Mouse (Mus musculus) limb, embryonic 12.5 days (tissue): ENCODE measurements around the gene Ccdc107. TPM values are rescaled to one million over a fixed set of nuclear protein-coding genes. Genes with fewer than 3 reads are reported as not detected.

Experiments
- ATAC-seq: fragments of 200-750 bp; cut with Nextera tagmentation; 2 replicates; pipeline ENCODE4 v1.8.0; 2017; ENCODE audit warnings: low read depth, moderate TSS enrichment; ENCODE audit not compliant: insufficient number of reproducible peaks, insufficient read depth, low FRiP score, low TSS enrichment
- H3K27ac ChIP-seq: fragments of 300-500 bp; sonication (generic); 2 replicates; pipeline ENCODE4 v1.5.1; 2016; ENCODE audit warnings: mild to moderate bottlenecking, moderate library complexity
- H3K27me3 ChIP-seq: fragments of 300-500 bp; sonication (generic); 2 replicates; pipeline ENCODE4 v1.6.1; 2016; ENCODE audit warnings: mild to moderate bottlenecking, moderate library complexity
- H3K36me3 ChIP-seq: fragments of 300-500 bp; sonication (generic); 2 replicates; pipeline ENCODE4 v1.6.1; 2016; ENCODE audit warnings: mild to moderate bottlenecking, moderate library complexity
- H3K4me1 ChIP-seq: fragments of 300-500 bp; sonication (generic); replicated peaks from 2 replicates; pipeline ENCODE4 v1.6.1; 2016
- H3K4me2 ChIP-seq: fragments of 300-500 bp; sonication (generic); 2 replicates; pipeline ENCODE4 v1.6.1; 2016; ENCODE audit warnings: mild to moderate bottlenecking, moderate library complexity
- H3K4me3 ChIP-seq: fragments of 300-500 bp; sonication (generic); replicated peaks from 2 replicates; pipeline ENCODE4 v1.5.1; 2016; ENCODE audit warnings: mild to moderate bottlenecking
- H3K9ac ChIP-seq: fragments of 300-500 bp; sonication (generic); replicated peaks from 2 replicates; pipeline ENCODE4 v1.6.1; 2016; ENCODE audit warnings: mild to moderate bottlenecking, moderate library complexity
- H3K9me3 ChIP-seq: fragments of 300-500 bp; sonication (generic); 2 replicates; pipeline ENCODE4 v1.6.1; 2016; ENCODE audit warnings: mild to moderate bottlenecking, moderate library complexity
- WGBS: fragments of 180-500 bp; shearing (Covaris S2); methylation state at CpG from one replicate; pipeline ENCODE4 v1.1.7; 2016; 5-methylcytosine and 5-hydroxymethylcytosine counted together
- polyA plus RNA-seq: library from polyadenylated mRNA; unstranded; fragments of >200 nt; fragmentation: Nextera tagmentation; extraction: Ambion mirVana; gene quantifications from 2 replicates; pipeline ENCODE4 v1.2.1, GENCODE M21; 2016

The Ccdc107 gene
- polyA plus RNA-seq = 62.0 and 63.8 TPM in 2 replicates

GRCm38 (mm10) chr4:43492821-43493185 lies at the start of gene Ccdc107:
Gene Ccdc107, plus strand, starts transcription at chr4:43492900.
- H3K4me2 ChIP-seq = peak within 1 kb of the TSS; percentile 56
- peak within 1 kb of the TSS; percentile 62 for H3K4me3 ChIP-seq
- WGBS = under 1% methylated on average over 25 of the region's 25 CpGs
- H3K9me3 ChIP-seq = peaks cover 3% of the 10 kb centered on the region; the same call in 1 of the 2 replicates
- H3K27ac ChIP-seq = peak within 1 kb of the TSS; percentile 94
- peak within 1 kb of the TSS; percentile 82 for H3K9ac ChIP-seq
- ATAC-seq = peak; percentile 98
- peaks cover 19% of the 10 kb centered on the region for H3K4me1 ChIP-seq
- H3K36me3 ChIP-seq = peaks cover 28% of the 10 kb centered on the region
- H3K27me3 ChIP-seq = no peaks in the 10 kb centered on the region

GRCm38 (mm10) chr4:43443511-43443910 lies 49.2 kb upstream of the Ccdc107 start:
- H3K27me3 ChIP-seq = no peaks in the 10 kb centered on the region
- H3K4me3 ChIP-seq = peak overlapping the region; percentile 99
- peak; percentile 15; the same call in 1 of the 2 replicates for ATAC-seq
- H3K9me3 ChIP-seq = no peaks in the 10 kb centered on the region
- peak overlapping the region; percentile 99 for H3K9ac ChIP-seq
- H3K4me1 ChIP-seq = peaks cover 10% of the 10 kb centered on the region
- WGBS = under 1% methylated on average over 28 of the region's 28 CpGs
- peak overlapping the region; percentile 85 for H3K4me2 ChIP-seq
- peaks cover 37% of the 10 kb centered on the region for H3K36me3 ChIP-seq
- H3K27ac ChIP-seq = peak overlapping the region; percentile 94

- H3K9me3 ChIP-seq = no peaks in the 10 kb centered on the region
- H3K4me3 ChIP-seq = no peak overlapping the region
- no peak overlapping the region for H3K9ac ChIP-seq
- peaks cover 10% of the 10 kb centered on the region for H3K4me1 ChIP-seq
- H3K27ac ChIP-seq = no peak overlapping the region
- no peak overlapping the region for H3K4me2 ChIP-seq
- 89% methylated on average over 13 of the region's 13 CpGs for WGBS
- H3K27me3 ChIP-seq = peaks cover 4% of the 10 kb centered on the region
- H3K36me3 ChIP-seq = peaks cover 39% of the 10 kb centered on the region
- ATAC-seq = no peak
These were observed 45.4 kb upstream of the Ccdc107 start for GRCm38 (mm10) chr4:43447251-43447650.

GRCm38 (mm10) chr4:43448554-43448953 lies 44.1 kb upstream of the Ccdc107 start:
- no peak overlapping the region for H3K9ac ChIP-seq
- no peak overlapping the region for H3K27ac ChIP-seq
- no peaks in the 10 kb centered on the region for H3K9me3 ChIP-seq
- no peak overlapping the region for H3K4me3 ChIP-seq
- 86% methylated on average over 3 of the region's 3 CpGs for WGBS
- no peak for ATAC-seq
- no peak overlapping the region for H3K4me2 ChIP-seq
- H3K36me3 ChIP-seq = peaks cover 39% of the 10 kb centered on the region
- peaks cover 19% of the 10 kb centered on the region for H3K4me1 ChIP-seq
- H3K27me3 ChIP-seq = peaks cover 17% of the 10 kb centered on the region

GRCm38 (mm10) chr4:43452315-43452714 lies 40.4 kb upstream of the Ccdc107 start:
- Histone ChIP-seq H3K4me1 (peaks cover 23% of the 10 kb centered on the region; the same call in 1 of the 2 replicates), H3K4me3 (no peak overlapping the region), H3K4me2 (no peak overlapping the region), H3K27ac (no peak overlapping the region), H3K36me3 (peaks cover 14% of the 10 kb centered on the region), H3K9me3 (no peaks in the 10 kb centered on the region), H3K9ac (no peak overlapping the region), H3K27me3 (peaks cover 43% of the 10 kb centered on the region)
- no peak for ATAC-seq
- WGBS = 53% methylated on average over 11 of the region's 11 CpGs

GRCm38 (mm10) chr4:43453413-43453812 lies 39.3 kb upstream of the Ccdc107 start:
- Histone ChIP-seq H3K4me1 (peaks cover 23% of the 10 kb centered on the region; the same call in 1 of the 2 replicates), H3K9ac (peak overlapping the region; percentile 45), H3K27ac (no peak overlapping the region), H3K36me3 (peaks cover 3% of the 10 kb centered on the region), H3K27me3 (peaks cover 43% of the 10 kb centered on the region), H3K4me2 (peak overlapping the region; percentile 55), H3K4me3 (peak overlapping the region; percentile 30), H3K9me3 (no peaks in the 10 kb centered on the region)
- no peak for ATAC-seq
- WGBS = 1% methylated on average over 18 of the region's 18 CpGs

- Histone ChIP-seq H3K4me3 (peak within 1 kb of the TSS; percentile 30), H3K9ac (peak within 1 kb of the TSS; percentile 45), H3K27me3 (peaks cover 43% of the 10 kb centered on the region), H3K4me1 (peaks cover 23% of the 10 kb centered on the region; the same call in 1 of the 2 replicates), H3K27ac (no peak within 1 kb of the TSS), H3K9me3 (no peaks in the 10 kb centered on the region), H3K36me3 (no peaks in the 10 kb centered on the region), H3K4me2 (peak within 1 kb of the TSS; percentile 55)
- 28% methylated on average over 20 of the region's 20 CpGs for WGBS
- no peak for ATAC-seq
These were observed 38.5 kb upstream of the Ccdc107 start, which contains the start of gene Cd72 for GRCm38 (mm10) chr4:43454041-43454836. Gene Cd72, minus strand, starts transcription at chr4:43454628.

- 30% methylated on average over 4 of the region's 4 CpGs for WGBS
- H3K27me3 ChIP-seq = peaks cover 43% of the 10 kb centered on the region
These were observed 36.2 kb upstream of the Ccdc107 start for GRCm38 (mm10) chr4:43456470-43456869.

GRCm38 (mm10) chr4:43457124-43457523 lies 35.6 kb upstream of the Ccdc107 start:
- H3K4me1 ChIP-seq = peaks cover 23% of the 10 kb centered on the region; the same call in 1 of the 2 replicates
- no peak overlapping the region for H3K9ac ChIP-seq
- no peak overlapping the region for H3K4me2 ChIP-seq
- no peak overlapping the region for H3K27ac ChIP-seq
- ATAC-seq = no peak
- no peak overlapping the region for H3K4me3 ChIP-seq
- H3K27me3 ChIP-seq = peaks cover 40% of the 10 kb centered on the region
- no peaks in the 10 kb centered on the region for H3K9me3 ChIP-seq
- no peaks in the 10 kb centered on the region for H3K36me3 ChIP-seq
- 25% methylated on average over 8 of the region's 8 CpGs for WGBS

More at GRCm38 (mm10) chr4:43456470-43456869, 36.2 kb upstream of the Ccdc107 start:
- Histone ChIP-seq H3K4me2 (no peak overlapping the region), H3K36me3 (no peaks in the 10 kb centered on the region), H3K9me3 (no peaks in the 10 kb centered on the region), H3K4me3 (no peak overlapping the region), H3K4me1 (peaks cover 23% of the 10 kb centered on the region; the same call in 1 of the 2 replicates), H3K27ac (no peak overlapping the region), H3K9ac (no peak overlapping the region)
- no peak for ATAC-seq

GRCm38 (mm10) chr4:43463102-43463501 lies 29.6 kb upstream of the Ccdc107 start:
- H3K4me2 ChIP-seq = no peak overlapping the region
- H3K4me3 ChIP-seq = no peak overlapping the region
- H3K36me3 ChIP-seq = no peaks in the 10 kb centered on the region
- no peaks in the 10 kb centered on the region for H3K9me3 ChIP-seq
- no peaks in the 10 kb centered on the region; the same call in 1 of the 2 replicates for H3K27me3 ChIP-seq
- no peaks in the 10 kb centered on the region for H3K4me1 ChIP-seq
- ATAC-seq = no peak
- H3K9ac ChIP-seq = no peak overlapping the region
- WGBS = 89% methylated on average over 5 of the region's 5 CpGs
- H3K27ac ChIP-seq = no peak overlapping the region

GRCm38 (mm10) chr4:43465935-43466334 lies 26.8 kb upstream of the Ccdc107 start:
- no peaks in the 10 kb centered on the region for H3K9me3 ChIP-seq
- H3K9ac ChIP-seq = no peak overlapping the region
- H3K4me2 ChIP-seq = no peak overlapping the region
- H3K36me3 ChIP-seq = no peaks in the 10 kb centered on the region
- no peak for ATAC-seq
- no peaks in the 10 kb centered on the region for H3K4me1 ChIP-seq
- H3K27ac ChIP-seq = no peak overlapping the region
- H3K4me3 ChIP-seq = no peak overlapping the region
- 89% methylated on average over 6 of the region's 6 CpGs for WGBS
- H3K27me3 ChIP-seq = no peaks in the 10 kb centered on the region; the same call in 1 of the 2 replicates
